Mouse (Mus musculus) forelimb bud, embryonic 11.5 days (tissue): ENCODE measurements around the gene Zfhx2.

Source experiments
- DNase-seq: peaks from one replicate; pipeline ENCODE4 v3.0.0-alpha.2; 2012; ENCODE audit warnings: low read depth, low spot score

The Zfhx2 gene

GRCm38 (mm10) chr14:55105836-55106809 is 14.0 kb upstream of the Zfhx2 start, which contains the start of gene Ap1g2:
Gene Ap1g2, minus strand, starts transcription at chr14:55106593.
- DNase-seq: peak; percentile 71

GRCm38 (mm10) chr14:55105386-55105785 is 13.3 kb upstream of the Zfhx2 start:
- DNase-seq: no peak

- DNase-seq: no peak
Measured at GRCm38 (mm10) chr14:55104365-55104764, 12.2 kb upstream of the Zfhx2 start.

DNA sequence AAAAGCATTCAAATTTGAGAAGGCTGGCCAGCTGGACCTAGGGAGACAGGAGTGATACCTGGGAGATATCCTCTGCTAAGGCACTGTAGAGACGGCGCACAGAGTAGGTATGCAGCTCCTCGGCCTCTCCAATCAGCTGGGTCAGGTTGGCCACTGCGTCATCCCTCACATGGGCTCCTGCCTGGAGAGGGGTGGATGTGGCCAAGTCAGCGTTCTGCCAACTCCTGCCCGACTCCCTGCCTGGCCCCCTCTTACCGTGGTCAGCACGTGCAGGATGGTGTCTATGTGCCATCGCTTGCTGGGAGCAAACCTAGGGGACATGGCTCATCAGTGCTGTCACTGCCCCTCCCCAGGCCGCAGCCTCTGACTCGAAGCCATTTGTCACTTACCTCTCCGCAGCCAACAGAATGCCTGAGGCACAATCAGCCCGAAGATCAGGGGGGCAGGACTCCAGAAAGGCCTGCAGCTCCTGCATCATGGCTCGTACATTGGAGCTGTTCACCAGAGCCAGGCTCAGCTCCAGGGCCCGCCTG is 10.2 kb upstream of the Zfhx2 start:
- DNase-seq: no peak

GRCm38 (mm10) chr14:55101592-55101991 is 9.5 kb upstream of the Zfhx2 start:
- DNase-seq: peak; percentile 56

GRCm38 (mm10) chr14:55098067-55098466 is 5.9 kb upstream of the Zfhx2 start:
- peak; percentile 59 for DNase-seq

DNA sequence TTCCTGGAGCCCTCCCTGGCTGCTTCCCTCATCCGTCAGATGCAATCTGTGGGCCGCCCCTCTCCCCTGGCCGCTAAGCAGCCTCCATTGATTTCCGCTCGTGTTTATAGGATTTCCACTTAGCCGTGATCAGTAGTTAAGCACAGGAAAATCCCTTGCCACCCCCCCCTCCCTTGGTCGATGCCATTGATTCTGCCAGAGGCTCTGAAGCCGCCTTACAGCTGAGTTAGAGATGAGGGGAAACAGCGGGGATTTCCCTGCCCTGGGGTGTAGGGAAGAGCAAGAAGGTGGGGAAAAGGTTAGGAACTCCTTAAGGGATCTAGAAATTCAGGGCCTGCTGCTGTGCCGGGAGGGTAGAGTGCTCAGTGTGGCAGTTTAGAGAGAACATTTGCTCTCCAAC is 5.5 kb upstream of the Zfhx2 start:
- DNase-seq: no peak

GRCm38 (mm10) chr14:55096573-55097087 is 4.5 kb upstream of the Zfhx2 start:
- DNase-seq: no peak

DNA sequence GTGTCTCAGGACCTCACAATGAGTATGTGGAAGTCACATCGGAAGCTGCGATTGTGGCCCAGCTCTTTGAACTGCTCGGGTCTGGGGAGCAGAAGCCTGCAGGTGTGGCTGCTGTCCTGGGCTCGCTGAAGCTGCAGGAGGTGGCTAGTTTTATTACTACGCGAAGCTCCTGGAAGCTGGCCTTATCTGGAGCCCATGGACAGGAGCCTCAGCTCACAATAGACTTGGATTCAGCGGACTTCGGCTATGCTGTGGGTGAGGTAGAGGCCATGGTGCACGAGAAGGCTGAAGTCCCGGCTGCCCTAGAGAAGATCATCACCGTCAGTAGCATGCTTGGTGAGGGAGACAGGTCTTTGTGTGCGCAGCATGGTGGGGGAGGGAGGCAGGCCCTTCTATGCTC is 3.5 kb upstream of the Zfhx2 start:
- no peak for DNase-seq

- DNase-seq: no peak
Measured at GRCm38 (mm10) chr14:55095263-55095662, 3.1 kb upstream of the Zfhx2 start.

- DNase-seq: peak; percentile 79
Measured at GRCm38 (mm10) chr14:55094704-55095231, 2.6 kb upstream of the Zfhx2 start, which contains the start of gene Thtpa. Gene Thtpa, plus strand, starts transcription at chr14:55094784.

GRCm38 (mm10) chr14:55093927-55094326 is 1.8 kb upstream of the Zfhx2 start:
- DNase-seq: no peak

- no peak for DNase-seq
Measured at GRCm38 (mm10) chr14:55091209-55091865, 787 bp downstream of the Zfhx2 start.

GRCm38 (mm10) chr14:55089199-55089947 is 2.8 kb downstream of the Zfhx2 start:
- no peak for DNase-seq

DNA sequence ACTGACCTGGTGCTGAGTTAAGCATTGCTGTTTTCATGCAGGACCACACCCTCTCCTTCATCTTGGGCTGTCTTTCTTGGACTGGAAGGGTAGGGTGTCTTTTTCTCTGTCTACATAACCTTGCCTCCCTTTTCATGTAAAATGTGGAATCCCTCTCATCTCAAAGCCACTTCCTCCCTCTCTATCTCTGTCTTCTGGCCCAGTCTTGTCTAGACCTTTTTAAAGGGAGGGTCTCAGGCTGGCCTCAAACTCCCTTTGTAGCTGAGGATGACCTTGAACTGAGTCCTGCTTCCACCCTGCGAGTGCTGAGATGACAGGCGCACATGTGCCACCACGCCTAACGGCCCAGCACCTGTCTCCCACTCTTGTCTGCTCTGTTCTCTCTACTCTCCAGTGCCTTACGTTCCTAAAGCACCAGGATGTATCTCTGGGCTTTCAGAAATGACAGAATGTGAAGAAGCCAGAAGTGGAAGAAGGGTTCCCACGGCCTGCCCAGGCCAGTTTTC is 6.1 kb downstream of the Zfhx2 start:
- DNase-seq: no peak

DNA sequence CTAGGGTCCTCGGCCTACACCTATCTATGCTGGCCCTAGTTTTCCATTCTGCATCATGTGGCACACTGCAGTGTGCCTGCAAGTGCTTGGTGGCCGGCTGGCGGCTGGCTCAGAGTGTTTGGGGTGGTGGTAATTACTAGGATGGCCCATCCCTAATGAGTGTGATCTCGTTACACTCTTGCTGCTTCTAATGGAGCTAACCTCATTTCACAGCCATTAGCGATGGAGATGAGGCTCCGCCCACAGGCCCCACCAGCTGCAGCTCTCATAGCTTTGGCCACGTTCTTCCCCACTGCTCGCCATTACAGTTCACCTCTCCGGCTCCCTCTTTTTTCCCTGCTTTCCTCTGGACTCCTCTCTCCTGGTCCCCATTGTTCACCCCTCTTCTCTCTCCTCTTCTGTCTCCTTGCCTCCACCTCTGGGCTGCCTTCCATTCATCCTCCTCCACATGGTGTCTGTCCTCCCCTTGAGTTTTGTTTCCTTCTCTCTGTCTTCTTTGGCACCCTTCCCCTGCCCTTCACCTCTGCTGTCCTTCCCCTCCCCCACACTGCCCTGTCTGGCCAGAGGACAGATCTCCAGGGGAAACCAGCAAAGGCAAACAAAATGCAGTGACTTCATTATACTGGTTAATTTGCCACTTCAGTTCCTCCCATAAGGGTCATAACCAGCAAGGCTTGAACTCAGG is 6.7 kb downstream of the Zfhx2 start:
- no peak for DNase-seq

GRCm38 (mm10) chr14:55083481-55083880 is 8.6 kb downstream of the Zfhx2 start:
- DNase-seq: no peak

- DNase-seq: no peak
Measured at GRCm38 (mm10) chr14:55081105-55081504, 11.0 kb downstream of the Zfhx2 start.

- DNase-seq: peak; percentile 84
Measured at GRCm38 (mm10) chr14:55079214-55079970, 12.7 kb downstream of the Zfhx2 start.
